Mouse (Mus musculus) kidney, postnatal 0 days (tissue): Measurements from ENCODE around the gene Calu. TPM values are rescaled to one million over a fixed set of nuclear protein-coding genes. Genes with fewer than 3 reads are reported as not detected.
A peak's percentile ranks its signal among the peaks of the same experiment; 100 is the strongest.

ENCODE experiments used
- ATAC-seq: fragments of 200-750 bp; cut with Nextera tagmentation; replicated peaks from 2 replicates; pipeline ENCODE4 v1.8.0; 2017; ENCODE audit warnings: low read depth, moderate number of reproducible peaks, moderate TSS enrichment, moderate library complexity; ENCODE audit not compliant: low FRiP score
- DNase-seq: peaks from one replicate; pipeline ENCODE4 v3.0.0-alpha.2; 2016; ENCODE audit warnings: low spot score
- H3K27ac ChIP-seq: fragments of 300-500 bp; sonication (generic); 2 replicates; pipeline ENCODE4 v1.5.1; 2014; ENCODE audit warnings: mild to moderate bottlenecking
- H3K27me3 ChIP-seq: fragments of 300-500 bp; sonication (generic); 2 replicates; pipeline ENCODE4 v1.6.1; 2014; ENCODE audit warnings: low read length, mixed read lengths; ENCODE audit not compliant: insufficient read depth
- H3K36me3 ChIP-seq: fragments of 300-500 bp; sonication (generic); 2 replicates; pipeline ENCODE4 v1.6.1; 2014; ENCODE audit warnings: low read length, mixed read lengths; ENCODE audit not compliant: insufficient read depth
- H3K4me1 ChIP-seq: fragments of 300-500 bp; sonication (generic); replicated peaks from 2 replicates; pipeline ENCODE4 v1.6.1; 2014; ENCODE audit warnings: antibody characterized with exemption, low read length, mixed read lengths; ENCODE audit not compliant: insufficient read depth
- H3K4me2 ChIP-seq: fragments of 300-500 bp; sonication (generic); 2 replicates; pipeline ENCODE4 v1.6.1; 2014; ENCODE audit warnings: mild to moderate bottlenecking, low read length, moderate library complexity, mixed read lengths
- H3K4me3 ChIP-seq: fragments of 300-500 bp; sonication (generic); replicated peaks from 2 replicates; pipeline ENCODE4 v1.5.1; 2014; ENCODE audit warnings: low read depth, low read length
- H3K9ac ChIP-seq: fragments of 300-500 bp; sonication (generic); 2 replicates; pipeline ENCODE4 v1.6.1; 2014; ENCODE audit warnings: low read depth, low read length
- H3K9me3 ChIP-seq: fragments of 300-500 bp; sonication (generic); replicated peaks from 2 replicates; pipeline ENCODE4 v1.6.1; 2016; ENCODE audit warnings: low read length, inconsistent platforms, mixed read lengths
- CTCF ChIP-seq: IDR thresholded peaks from 2 replicates; pipeline ENCODE4 v1.5.1; 2016; ENCODE audit warnings: antibody characterized with exemption, low read depth, mild to moderate bottlenecking, moderate library complexity
- WGBS: fragments of 180-500 bp; shearing (Covaris S2); extraction: QIAGEN DNeasy Blood & Tissue Kit; methylation state at CpG from one replicate; pipeline ENCODE4 v1.1.7; 2014; 5-methylcytosine and 5-hydroxymethylcytosine counted together
- polyA plus RNA-seq: library from polyadenylated mRNA; unstranded; fragments of >200 nt; fragmentation: Nextera tagmentation; extraction: Ambion mirVana; gene quantifications from 2 replicates; pipeline ENCODE4 v1.2.1, GENCODE M21; 2015

Gene Calu
- polyA plus RNA-seq, 1 experiment from 2014 or later = 271 TPM

DNA sequence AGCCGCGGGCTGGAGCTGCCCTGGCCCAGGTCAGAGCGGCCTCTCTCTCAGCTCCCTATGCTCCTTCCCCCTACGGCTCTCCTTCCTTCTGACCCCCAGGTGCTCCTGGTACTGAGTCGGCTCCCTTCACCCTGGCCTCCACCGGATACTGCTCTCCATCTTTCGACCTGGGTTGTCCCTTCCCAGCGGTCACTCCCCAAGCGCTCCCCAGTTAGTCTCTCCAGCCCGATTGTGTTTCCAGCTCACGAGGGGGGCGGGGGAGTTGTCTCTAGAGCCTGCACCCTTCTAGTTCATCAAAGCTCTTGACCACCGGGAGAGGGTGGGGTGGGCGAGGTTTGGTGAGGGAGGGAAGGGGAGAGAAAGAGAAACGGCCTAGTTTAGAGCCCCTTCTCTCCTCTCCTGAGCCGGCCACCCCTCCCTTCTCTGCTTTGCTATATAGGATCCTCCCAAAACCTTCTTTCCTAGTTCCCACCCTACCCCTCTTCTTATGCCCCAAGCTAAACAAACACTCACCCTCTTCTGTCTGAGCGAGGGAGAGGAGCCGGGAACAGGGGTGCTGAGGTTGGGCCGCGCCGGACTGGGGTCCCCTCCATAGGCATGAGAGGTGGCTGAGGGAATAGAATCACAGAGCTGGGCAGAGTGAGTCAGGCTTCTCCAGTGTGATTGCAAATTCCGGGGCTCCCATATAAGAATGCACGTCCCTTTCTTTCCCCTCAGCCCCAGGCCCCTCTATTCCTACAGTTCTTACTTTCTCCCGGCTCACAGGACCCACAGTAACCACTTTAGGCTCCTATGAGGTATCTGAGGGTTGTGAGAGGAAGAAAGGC lies 49.1 kb downstream of the Calu start:
- no peaks in the 10 kb centered on the region for H3K36me3 ChIP-seq
- WGBS = 5% methylated on average over 21 of the region's 24 CpGs
- no peaks in the 10 kb centered on the region for H3K4me1 ChIP-seq
- no peak for TF ChIP-seq CTCF
- H3K27ac ChIP-seq = no peak overlapping the region
- DNase-seq (peak; percentile 62), ATAC-seq (peak; percentile 71)
- H3K9ac ChIP-seq = peak overlapping the region; percentile 56
- no peaks in the 10 kb centered on the region for H3K9me3 ChIP-seq
- peak overlapping the region; percentile 69 for H3K4me3 ChIP-seq
- H3K4me2 ChIP-seq = peak overlapping the region; percentile 92
- H3K27me3 ChIP-seq = no peaks in the 10 kb centered on the region

DNA sequence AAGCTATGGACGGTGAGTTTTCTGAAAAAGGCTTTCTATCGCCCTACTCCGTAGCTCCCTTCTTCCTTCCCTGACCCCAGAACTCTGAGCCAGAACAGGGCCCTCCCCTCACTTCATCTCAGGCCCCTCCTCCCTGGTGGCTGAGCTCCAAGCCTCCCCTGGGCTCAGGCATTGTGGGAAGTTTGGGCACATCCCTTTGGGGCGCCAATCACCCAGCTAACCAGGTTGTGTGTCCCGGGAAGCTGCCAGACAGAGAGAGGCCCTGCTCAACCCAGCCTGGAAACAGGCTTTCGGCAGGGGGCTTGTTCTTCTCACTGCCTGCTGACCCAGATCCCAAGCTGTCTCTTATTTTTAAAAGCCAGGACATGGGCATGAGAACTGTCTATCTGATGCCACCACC lies 49.7 kb downstream of the Calu start:
- Histone ChIP-seq H3K36me3 (no peaks in the 10 kb centered on the region), H3K4me1 (no peaks in the 10 kb centered on the region), H3K4me2 (peak overlapping the region; percentile 92), H3K27ac (no peak overlapping the region), H3K27me3 (no peaks in the 10 kb centered on the region), H3K4me3 (peak overlapping the region; percentile 69; the same call in 1 of the 2 replicates), H3K9me3 (no peaks in the 10 kb centered on the region), H3K9ac (0 out of 2 replicates have a peak overlapping the region, but pooled peaks have one; percentile 56)
- no peak for ATAC-seq
- TF ChIP-seq CTCF = no peak
- DNase-seq = peak; percentile 24
- WGBS = 14% methylated on average over 6 of the region's 6 CpGs

DNA sequence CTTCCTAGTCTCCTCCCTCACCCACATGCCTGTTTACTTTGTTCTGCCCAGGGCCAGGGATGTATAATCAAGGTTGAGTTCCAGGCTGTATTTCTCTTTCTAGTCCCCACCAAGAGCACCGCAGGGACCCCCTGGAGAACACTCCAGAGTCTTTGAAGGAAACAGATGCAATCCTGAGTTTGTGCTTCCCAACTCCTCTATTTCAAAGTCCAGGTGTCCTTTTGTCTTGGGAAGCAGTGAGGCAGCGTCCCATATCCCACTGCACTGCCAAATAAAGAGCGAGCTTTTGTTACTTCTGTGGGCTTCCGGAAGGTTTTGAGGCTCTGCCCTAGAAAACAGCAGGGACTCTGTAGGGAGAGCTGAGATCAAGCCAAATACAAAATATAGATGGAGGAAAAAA lies 52.0 kb downstream of the Calu start:
- H3K4me2 ChIP-seq = no peak overlapping the region
- 88% methylated on average over 4 of the region's 4 CpGs for WGBS
- no peak overlapping the region for H3K27ac ChIP-seq
- no peaks in the 10 kb centered on the region for H3K4me1 ChIP-seq
- no peak for TF ChIP-seq CTCF
- H3K36me3 ChIP-seq = no peaks in the 10 kb centered on the region
- DNase-seq = no peak
- H3K4me3 ChIP-seq = no peak overlapping the region
- ATAC-seq = no peak
- H3K9ac ChIP-seq = no peak overlapping the region
- H3K27me3 ChIP-seq = no peaks in the 10 kb centered on the region
- no peaks in the 10 kb centered on the region for H3K9me3 ChIP-seq

DNA sequence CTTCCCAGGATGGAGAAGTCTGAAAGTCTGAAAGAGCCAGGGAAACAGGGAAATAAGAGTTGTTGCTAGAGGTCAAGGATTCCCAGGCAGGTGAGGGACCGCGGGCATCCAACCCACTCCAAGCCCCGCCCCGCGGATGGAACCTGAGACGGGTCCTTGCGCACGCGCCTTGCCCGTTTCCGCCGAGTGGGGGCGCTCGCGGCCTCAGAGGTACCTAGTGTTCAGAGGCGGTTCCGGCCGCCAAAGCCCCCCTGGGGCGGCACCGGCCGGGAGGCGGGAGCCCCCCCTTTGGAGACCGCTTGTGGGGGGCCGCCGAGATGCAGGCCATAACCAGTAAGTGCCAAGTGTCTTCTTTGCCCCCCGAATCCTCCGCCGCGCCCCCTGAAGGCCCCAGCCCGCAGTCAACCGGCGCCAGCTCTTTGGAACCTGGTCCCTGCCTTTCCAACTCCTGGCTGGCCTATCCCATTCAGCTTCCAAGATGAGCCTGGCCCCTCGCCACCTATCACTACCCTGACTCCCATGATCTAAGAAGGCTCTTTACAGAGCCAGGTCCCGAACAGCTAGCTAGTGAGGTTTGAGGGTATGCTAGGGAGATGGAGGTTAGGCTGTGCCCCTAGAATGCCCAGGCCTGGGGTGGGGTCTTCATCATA lies 54.9 kb downstream of the Calu start:
- ATAC-seq (peak; percentile 33; the same call in 1 of the 2 replicates), DNase-seq (peak; percentile 37)
- WGBS = 9% methylated on average over 33 of the region's 34 CpGs
- H3K4me1 ChIP-seq = no peaks in the 10 kb centered on the region
- TF ChIP-seq CTCF = peak; percentile 53
- no peak overlapping the region for H3K27ac ChIP-seq
- H3K27me3 ChIP-seq = no peaks in the 10 kb centered on the region
- H3K9ac ChIP-seq = 0 out of 2 replicates have a peak overlapping the region, but pooled peaks have one; percentile 8
- H3K36me3 ChIP-seq = no peaks in the 10 kb centered on the region
- H3K4me3 ChIP-seq = no peak overlapping the region
- H3K4me2 ChIP-seq = peak overlapping the region; percentile 32; the same call in 1 of the 2 replicates
- no peaks in the 10 kb centered on the region for H3K9me3 ChIP-seq

DNA sequence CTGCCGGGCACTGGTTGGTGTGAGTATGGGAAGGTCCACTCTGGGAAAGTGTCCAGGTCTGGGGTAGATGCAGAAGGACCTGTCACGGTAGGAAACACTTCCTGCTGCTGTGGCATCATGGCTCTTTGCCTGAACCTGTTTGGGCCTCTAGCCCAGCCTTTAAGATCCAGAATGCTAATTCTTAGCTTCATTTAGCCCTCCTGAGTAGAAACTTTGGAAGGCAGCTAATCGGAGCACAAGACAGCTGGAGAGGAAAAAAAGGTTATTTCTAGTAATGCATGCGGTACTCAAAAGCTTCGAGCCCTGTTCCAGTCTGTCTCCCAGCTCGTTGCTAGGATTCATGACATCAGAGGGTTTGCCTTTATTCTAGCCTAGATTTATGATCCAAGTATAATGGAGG lies 58.5 kb downstream of the Calu start:
- H3K4me1 ChIP-seq = no peaks in the 10 kb centered on the region
- WGBS = 66% methylated on average over 6 of the region's 6 CpGs
- no peaks in the 10 kb centered on the region for H3K27me3 ChIP-seq
- DNase-seq (no peak), ATAC-seq (no peak)
- H3K36me3 ChIP-seq = no peaks in the 10 kb centered on the region
- H3K4me2 ChIP-seq = no peak overlapping the region
- no peak overlapping the region for H3K27ac ChIP-seq
- H3K9me3 ChIP-seq = no peaks in the 10 kb centered on the region
- H3K9ac ChIP-seq = no peak overlapping the region
- no peak overlapping the region for H3K4me3 ChIP-seq
- no peak for TF ChIP-seq CTCF

DNA sequence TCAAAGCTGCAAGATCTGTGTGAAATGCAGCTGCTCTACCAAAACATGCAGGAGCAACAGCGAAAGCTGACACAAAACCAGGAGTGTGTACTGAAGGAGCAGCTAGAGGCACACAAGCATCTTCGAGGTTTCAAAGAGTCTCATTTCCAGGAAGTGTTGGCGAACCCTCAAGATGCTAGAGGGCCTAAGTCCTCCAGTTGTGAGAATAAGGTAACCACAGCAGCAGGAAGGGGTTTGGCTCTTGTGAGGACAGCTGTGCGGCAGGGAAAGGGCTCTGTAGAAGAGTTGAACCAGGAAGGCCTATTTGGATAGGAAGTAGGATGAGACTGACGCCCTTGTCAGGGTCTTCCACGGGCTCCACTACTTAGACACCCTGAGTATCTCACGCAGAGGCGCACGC lies 67.6 kb downstream of the Calu start:
- H3K27me3 ChIP-seq = no peaks in the 10 kb centered on the region
- DNase-seq = no peak
- ATAC-seq = no peak
- no peak overlapping the region for H3K4me3 ChIP-seq
- no peaks in the 10 kb centered on the region for H3K4me1 ChIP-seq
- H3K9ac ChIP-seq = no peak overlapping the region
- H3K27ac ChIP-seq = no peak overlapping the region
- no peaks in the 10 kb centered on the region for H3K36me3 ChIP-seq
- TF ChIP-seq CTCF = no peak
- no peak overlapping the region for H3K4me2 ChIP-seq
- whole genome bisulfite sequencing = 79% methylated on average over 9 of the region's 9 CpGs
- H3K9me3 ChIP-seq = no peaks in the 10 kb centered on the region
